Mouse (Mus musculus): ENCODE measurements around the gene Brd4. TPM values are rescaled to one million over a fixed set of nuclear protein-coding genes. Genes with fewer than 3 reads are reported as not detected.

Gene Brd4
- polyA plus RNA-seq, 1 experiment from 2014 or later, result 108 TPM

DNA sequence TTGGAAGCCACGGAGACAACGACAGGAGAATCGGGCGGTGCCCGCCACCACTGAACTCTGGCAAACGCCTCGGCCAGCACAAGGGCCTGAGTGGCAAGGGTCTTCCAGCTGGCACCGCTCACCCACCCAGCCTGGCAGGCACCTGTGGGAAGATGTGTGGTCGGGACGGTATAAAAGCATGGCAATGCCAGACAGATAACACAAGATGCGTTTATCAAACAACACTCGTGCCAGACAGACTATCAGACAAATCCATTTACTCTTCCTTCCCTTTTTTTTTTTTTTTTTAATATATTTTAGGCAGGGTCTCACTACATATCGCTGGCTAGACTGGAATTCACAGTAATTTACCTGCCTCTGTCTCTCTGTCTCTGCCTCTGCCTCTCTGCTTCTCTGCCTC, 125.7 kb downstream of the Brd4 start:
- Histone ChIP-seq H3K4me3 (no peak overlapping the region), H3K27me3 (no peaks in the 10 kb centered on the region; the same call in 1 of the 2 replicates), H3K4me1 (peaks cover 23% of the 10 kb centered on the region), H3K9ac (no peak overlapping the region), H3K9me3 (replicated peaks) (no peaks in the 10 kb centered on the region), H3K27ac (no peak overlapping the region), H3K36me3 (peaks cover 36% of the 10 kb centered on the region), H3K4me2 (replicated peaks) (no peak overlapping the region)
- no peak for ATAC-seq (ENCODE audit: low FRiP score)
- WGBS, result 93% methylated on average over 13 of the region's 13 CpGs

DNA sequence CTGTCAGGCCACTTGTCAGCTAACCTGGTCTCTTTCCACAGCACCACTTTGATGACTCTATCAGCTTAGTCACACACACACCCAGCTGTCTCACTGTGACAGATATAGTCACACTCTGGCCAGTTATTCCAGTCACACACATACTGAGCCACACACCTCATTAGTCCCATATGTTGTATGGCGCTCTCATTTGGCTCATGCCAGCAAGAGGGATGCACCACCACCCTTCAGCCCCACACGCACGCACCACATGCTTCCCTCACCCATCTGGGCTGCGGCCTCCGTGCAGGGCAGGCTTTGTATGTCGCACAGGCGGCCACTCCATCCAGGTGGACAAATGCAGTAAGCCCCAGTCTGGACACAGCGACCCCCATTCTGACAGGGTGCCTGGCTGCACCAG, 137.8 kb downstream of the Brd4 start:
- H3K4me2 ChIP-seq (replicated peaks), result no peak overlapping the region
- H3K27ac ChIP-seq, result peak overlapping the region; percentile 18; the same call in 1 of the 2 replicates
- no peaks in the 10 kb centered on the region for H3K9me3 ChIP-seq (replicated peaks)
- H3K4me1 ChIP-seq, result 0 out of 2 replicates have a peak, but pooled peaks cover 3% of the 10 kb centered on the region
- H3K4me3 ChIP-seq, result no peak overlapping the region
- ATAC-seq (ENCODE audit: low FRiP score), result peak; percentile 30; the same call in 1 of the 2 replicates
- H3K27me3 ChIP-seq, result no peaks in the 10 kb centered on the region
- H3K36me3 ChIP-seq, result peaks cover 61% of the 10 kb centered on the region
- WGBS, result 89% methylated on average over 8 of the region's 8 CpGs
- H3K9ac ChIP-seq, result 0 out of 2 replicates have a peak overlapping the region, but pooled peaks have one; percentile 8

Other genes starting within 250 kb of the Brd4 start
- 44.7 and 45.4 TPM in 2 replicates for gene Rrp1b, start 248.6 kb downstream of the Brd4 start, polyA plus RNA-seq (2016; fragmentation: Nextera tagmentation; extraction: Ambion mirVana)
- 0.56 and 0.78 TPM in 2 replicates for gene Hsf2bp, start 248.4 kb downstream of the Brd4 start, polyA plus RNA-seq (2016; fragmentation: Nextera tagmentation; extraction: Ambion mirVana)
- gene Notch3, start 117.9 kb downstream of the Brd4 start, polyA plus RNA-seq (2016; fragmentation: Nextera tagmentation; extraction: Ambion mirVana), result 23.6 TPM in 2 replicates
- gene Ephx3, start 95.2 kb downstream of the Brd4 start, polyA plus RNA-seq (2016; fragmentation: Nextera tagmentation; extraction: Ambion mirVana), result 0.08 TPM in 1 of 2 replicates, not detected in the other
- 131 TPM in 2 replicates for gene Akap8, start 36.5 kb upstream of the Brd4 start, polyA plus RNA-seq (2016; fragmentation: Nextera tagmentation; extraction: Ambion mirVana)
- 134 and 138 TPM in 2 replicates for gene Akap8l, start 65.9 kb upstream of the Brd4 start, polyA plus RNA-seq (2016; fragmentation: Nextera tagmentation; extraction: Ambion mirVana)
- 45.6 and 52.2 TPM in 2 replicates for gene Wiz, start 104.7 kb upstream of the Brd4 start, polyA plus RNA-seq (2016; fragmentation: Nextera tagmentation; extraction: Ambion mirVana)
- 0.39 and 0.72 TPM in 2 replicates for gene Rasal3, start 118.9 kb upstream of the Brd4 start, polyA plus RNA-seq (2016; fragmentation: Nextera tagmentation; extraction: Ambion mirVana)
- 0.08 TPM in 1 of 2 replicates, not detected in the other for gene Pglyrp2, start 139.4 kb upstream of the Brd4 start, polyA plus RNA-seq (2016; fragmentation: Nextera tagmentation; extraction: Ambion mirVana)
- 0.99 and 1.3 TPM in 2 replicates for gene Cyp4f39, start 168.0 kb upstream of the Brd4 start, polyA plus RNA-seq (2016; fragmentation: Nextera tagmentation; extraction: Ambion mirVana)
- 11.7 and 13.3 TPM in 2 replicates for gene Cyp4f17, start 221.3 kb upstream of the Brd4 start, polyA plus RNA-seq (2016; fragmentation: Nextera tagmentation; extraction: Ambion mirVana)